ENCODE assay signal across 10 mouse cellular contexts in genomic region chr1:30144997-30145396, GRCm38 (mm10).
A peak's percentile ranks its signal among the peaks of the same experiment; 100 is the strongest.
DNase-seq lines count a peak whose midpoint lies in the region; ATAC-seq and TF ChIP-seq lines count a peak whose summit lies in the region.
"Had no signal": no experiment of that assay in that cellular context is flagged by ENCODE, and none has a peak within 500 bp of the region (broad histone marks: within the 10 kb centered on the region; RNA-seq: fewer than 3 reads in every experiment).

No protein-coding gene starts in this region.

- no peaks in the 10 kb centered on the region for H3K4me1 ChIP-seq in heart, postnatal 0 days (ENCODE audit: control insufficient read depth, insufficient read depth)
- H3K4me1 ChIP-seq in liver, postnatal 0 days (ENCODE audit: insufficient read depth) = no peaks in the 10 kb centered on the region

- H3K9me3 ChIP-seq in heart, postnatal 0 days (replicated peaks; ENCODE audit: control insufficient read depth, low read length) = no peaks in the 10 kb centered on the region
- no peaks in the 10 kb centered on the region for H3K9me3 ChIP-seq in liver, postnatal 0 days (ENCODE audit: low read length)

- H3K27me3 ChIP-seq in heart, postnatal 0 days (ENCODE audit: control insufficient read depth, insufficient read depth, low read length) = no peaks in the 10 kb centered on the region
- H3K27me3 ChIP-seq in liver, postnatal 0 days (ENCODE audit: insufficient read depth, low read length) = no peaks in the 10 kb centered on the region
- H3K27me3 ChIP-seq: Patski had no signal

- 78% methylated on average over 4 of the region's 4 CpGs for WGBS in heart, postnatal 0 days
- 82% methylated on average over 4 of the region's 4 CpGs for WGBS in liver, postnatal 0 days (ENCODE audit: insufficient replicate concordance)

- no peak overlapping the region for H3K27ac ChIP-seq in heart, postnatal 0 days (ENCODE audit: low read depth)
- no peak overlapping the region for H3K27ac ChIP-seq in liver, postnatal 0 days (ENCODE audit: low read depth)

- no peaks in the 10 kb centered on the region for H3K36me3 ChIP-seq in heart, postnatal 0 days (replicated peaks; ENCODE audit: control insufficient read depth, insufficient read depth, low read length)
- no peaks in the 10 kb centered on the region for H3K36me3 ChIP-seq in liver, postnatal 0 days (replicated peaks; ENCODE audit: insufficient read depth, low read length)

- no peak for ATAC-seq in heart, postnatal 0 days (ENCODE audit: insufficient read depth, low read depth)
- no peak for ATAC-seq in liver, postnatal 0 days
- ATAC-seq in monocyte, adult 5-6 weeks (replicated peaks; ENCODE audit: insufficient number of reproducible peaks, low FRiP score, low TSS enrichment, poor library complexity, severe bottlenecking) = no peak
- ATAC-seq: Patski had no signal

- peak; percentile 47 for TF ChIP-seq CTCF in heart, postnatal 0 days (IDR thresholded peaks at IDR 0.05; ENCODE audit: low read depth)
- no peak for TF ChIP-seq CTCF in liver, postnatal 0 days (IDR thresholded peaks at IDR 0.05; ENCODE audit: low read depth)

- no peak overlapping the region for H3K4me2 ChIP-seq in heart, postnatal 0 days (ENCODE audit: low read depth, low read length)
- no peak overlapping the region for H3K4me2 ChIP-seq in liver, postnatal 0 days (ENCODE audit: low read depth, low read length)

- H3K4me3 ChIP-seq in heart, postnatal 0 days (ENCODE audit: low read depth, low read length) = no peak overlapping the region
- H3K4me3 ChIP-seq in liver, postnatal 0 days (ENCODE audit: low read depth, low read length) = no peak overlapping the region
- H3K4me3 ChIP-seq: myocyte had no signal

- no peak overlapping the region for H3K9ac ChIP-seq in heart, postnatal 0 days (replicated peaks; ENCODE audit: low read depth, low read length)
- no peak overlapping the region for H3K9ac ChIP-seq in liver, postnatal 0 days (replicated peaks)

- DNase-seq in heart, postnatal 0 days (ENCODE audit: low spot score) = peak; percentile 9
- DNase-seq in heart, adult 8-10 months (ENCODE audit: low spot score) = no peak
- DNase-seq in adrenal gland, postnatal 36 days = peak; percentile 6 to 47
- DNase-seq in frontal cortex, postnatal 36 days (ENCODE audit: low spot score in 2 of 2) = peak; percentile 15 to 85
- peak; percentile 25 to 81 for DNase-seq in left cerebral cortex, adult 9 months (ENCODE audit: low spot score in 2 of 2)
- no peak for DNase-seq in spleen, postnatal 36 days (ENCODE audit: low spot score in 2 of 2)
- no peak for DNase-seq in liver, postnatal 0 days

- no peak for TF ChIP-seq EP300 in heart, postnatal 0 days (IDR thresholded peaks at IDR 0.05; ENCODE audit: low read depth)
- TF ChIP-seq EP300 in liver, postnatal 0 days (IDR thresholded peaks at IDR 0.05; ENCODE audit: low read depth) = no peak

Comparison
In these comparisons a context has a peak if more than half of its experiments do, and no peak if none do; other contexts are left out.
1. DNase-seq: peak in heart, postnatal 0 days (single experiment), adrenal gland, postnatal 36 days (2 of 2), frontal cortex, postnatal 36 days (2 of 2) and left cerebral cortex, adult 9 months (2 of 2); none in heart, adult 8-10 months (single experiment), spleen, postnatal 36 days (0 of 2) and liver, postnatal 0 days (single experiment).